Mouse (Mus musculus) forebrain, postnatal 0 days (tissue): ENCODE measurements at regions not wholly inside any gene's neighbourhood (a gene's known extent, or its start where the extent isn't known, plus 50 kb on each side); places are given as distances from the start of the nearest gene placed in this dataset.

Experiments used
- ATAC-seq: fragments of 200-750 bp; cut with Nextera tagmentation; 2 replicates; pipeline ENCODE4 v1.8.0; 2017; ENCODE audit warnings: mild to moderate bottlenecking, moderate library complexity
- DNase-seq: peaks from one replicate; pipeline ENCODE4 v3.0.0-alpha.2; 2015
- H3K27ac ChIP-seq: fragments of 300-500 bp; sonication (generic); 2 replicates; pipeline ENCODE4 v1.5.1; 2014; ENCODE audit warnings: low read depth, mild to moderate bottlenecking, antibody characterized with exemption, low read length, moderate library complexity, mixed read lengths
- H3K27me3 ChIP-seq: fragments of 300-500 bp; sonication (generic); 2 replicates; pipeline ENCODE4 v1.6.1; 2014; ENCODE audit warnings: mild to moderate bottlenecking, low read length, mixed read lengths; ENCODE audit not compliant: insufficient read depth
- H3K36me3 ChIP-seq: fragments of 300-500 bp; sonication (generic); 2 replicates; pipeline ENCODE4 v1.6.1; 2014; ENCODE audit warnings: mild to moderate bottlenecking, moderate library complexity; ENCODE audit not compliant: insufficient read depth
- H3K4me1 ChIP-seq: fragments of 300-500 bp; sonication (generic); 2 replicates; pipeline ENCODE4 v1.6.1; 2014; ENCODE audit warnings: antibody characterized with exemption; ENCODE audit not compliant: insufficient read depth
- H3K4me2 ChIP-seq: fragments of 300-500 bp; sonication (generic); 2 replicates; pipeline ENCODE4 v1.6.1; 2014; ENCODE audit warnings: low read depth, mild to moderate bottlenecking, moderate library complexity
- H3K4me3 ChIP-seq: fragments of 300-500 bp; sonication (generic); 2 replicates; pipeline ENCODE4 v1.5.1; 2014; ENCODE audit warnings: low read depth, low read length, mixed read lengths
- H3K9ac ChIP-seq: fragments of 300-500 bp; sonication (generic); 2 replicates; pipeline ENCODE4 v1.6.1; 2014; ENCODE audit warnings: mild to moderate bottlenecking
- H3K9me3 ChIP-seq: fragments of 300-500 bp; sonication (generic); 2 replicates; pipeline ENCODE4 v1.6.1; 2016; ENCODE audit warnings: low read length
- CTCF ChIP-seq: sonication (generic); IDR thresholded peaks from 2 replicates; pipeline ENCODE4 v1.5.1; 2016; ENCODE audit warnings: antibody characterized with exemption, control low read depth, low read depth
- WGBS: fragments of 180-500 bp; shearing (Covaris S2); extraction: QIAGEN DNeasy Blood & Tissue Kit; methylation state at CpG from one replicate; pipeline ENCODE4 v1.1.7; 2014; 5-methylcytosine and 5-hydroxymethylcytosine counted together

- Histone ChIP-seq H3K4me1 (no peaks in the 10 kb centered on the region), H3K27me3 (no peaks in the 10 kb centered on the region), H3K9ac (no peak overlapping the region), H3K27ac (no peak overlapping the region), H3K4me3 (no peak overlapping the region), H3K4me2 (no peak overlapping the region), H3K36me3 (no peaks in the 10 kb centered on the region), H3K9me3 (no peaks in the 10 kb centered on the region)
- no peak for ATAC-seq
- 51% methylated on average over 4 of the region's 4 CpGs for WGBS
- no peak for DNase-seq
- no peak for TF ChIP-seq CTCF
These were observed 225.9 kb downstream of the Zfp326 start for GRCm38 (mm10) chr5:106102255-106102654.

- DNase-seq, result peak; percentile 65
- WGBS, result 62% methylated on average over 8 of the region's 8 CpGs
These were observed 222.5 kb downstream of the Zfp326 start for GRCm38 (mm10) chr5:106098887-106099286.

DNA sequence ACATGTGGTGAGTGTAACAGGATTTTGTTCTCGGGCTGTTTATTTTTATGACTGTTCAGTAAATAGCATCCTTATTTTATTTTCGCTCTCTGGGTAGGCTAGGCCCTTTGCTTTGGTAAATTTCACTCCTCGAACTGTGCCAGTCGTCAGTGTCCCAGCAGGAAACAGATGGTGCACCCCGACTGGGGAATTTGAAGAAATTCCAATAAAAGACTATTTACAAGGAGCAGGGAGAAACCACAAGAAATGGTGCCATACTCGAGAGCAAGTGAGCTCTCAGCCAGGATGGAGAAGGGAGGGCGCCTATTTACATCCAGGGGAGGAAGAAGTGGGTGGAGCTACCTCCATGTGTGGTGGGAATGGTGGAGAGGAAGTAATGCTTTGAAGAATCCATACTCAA is 213.0 kb downstream of the Zfp326 start:
- 50% methylated on average over 7 of the region's 7 CpGs for WGBS
- peak; percentile 49 for DNase-seq
- H3K27me3 ChIP-seq, result no peaks in the 10 kb centered on the region
- H3K4me1 ChIP-seq, result no peaks in the 10 kb centered on the region
- H3K4me3 ChIP-seq, result no peak overlapping the region
- H3K9ac ChIP-seq, result no peak overlapping the region
- peak; percentile 42; the same call in 1 of the 2 replicates for ATAC-seq
- no peak for TF ChIP-seq CTCF
- no peaks in the 10 kb centered on the region for H3K36me3 ChIP-seq
- no peaks in the 10 kb centered on the region for H3K9me3 ChIP-seq
- H3K4me2 ChIP-seq, result no peak overlapping the region
- H3K27ac ChIP-seq, result no peak overlapping the region

More at GRCm38 (mm10) chr5:106098887-106099286, 222.5 kb downstream of the Zfp326 start:
- Histone ChIP-seq H3K4me1 (no peaks in the 10 kb centered on the region), H3K4me2 (no peak overlapping the region), H3K4me3 (no peak overlapping the region), H3K27ac (no peak overlapping the region), H3K36me3 (no peaks in the 10 kb centered on the region), H3K9me3 (no peaks in the 10 kb centered on the region), H3K9ac (no peak overlapping the region), H3K27me3 (no peaks in the 10 kb centered on the region)
- ATAC-seq, result no peak
- TF ChIP-seq CTCF, result no peak

DNA sequence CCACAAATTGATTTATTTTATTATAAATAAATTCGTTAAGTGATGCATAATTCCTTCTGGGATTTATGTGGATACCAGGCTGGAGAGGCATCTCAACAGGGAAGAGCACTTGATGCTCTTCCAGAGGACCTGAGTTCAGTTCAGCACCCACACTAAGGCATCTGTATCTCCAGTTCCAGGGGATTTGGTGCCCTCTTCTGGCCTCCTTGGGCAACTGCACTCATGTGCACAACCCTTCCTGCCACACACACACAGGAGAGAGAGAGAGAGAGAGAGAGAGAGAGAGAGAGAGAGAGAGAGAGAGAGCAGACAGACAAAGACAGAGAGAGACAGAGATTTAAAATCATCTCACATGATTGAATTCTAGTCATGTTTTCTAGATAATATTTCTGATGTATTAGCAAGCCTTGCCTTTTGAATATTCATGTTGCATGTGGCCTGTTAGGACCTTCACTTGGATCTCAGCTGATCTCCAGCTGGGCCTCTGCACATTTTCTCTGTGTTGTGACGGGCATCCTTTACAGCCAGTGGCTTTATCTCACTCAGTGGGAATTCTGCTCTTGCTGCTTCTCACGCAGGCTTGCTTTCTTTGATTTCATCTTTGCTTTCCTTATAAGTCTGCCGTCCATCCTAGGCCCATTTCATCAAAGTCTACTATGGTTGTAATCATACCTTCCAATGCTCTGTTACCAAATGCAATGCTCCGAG is 212.3 kb downstream of the Zfp326 start:
- H3K36me3 ChIP-seq, result no peaks in the 10 kb centered on the region
- ATAC-seq (no peak), DNase-seq (no peak)
- H3K9me3 ChIP-seq, result no peaks in the 10 kb centered on the region
- no peaks in the 10 kb centered on the region for H3K4me1 ChIP-seq
- 66% methylated on average over 5 of the region's 5 CpGs for WGBS
- H3K27me3 ChIP-seq, result no peaks in the 10 kb centered on the region
- peak; percentile 29; the same call in 1 of the 2 replicates for TF ChIP-seq CTCF
- no peak overlapping the region for H3K4me2 ChIP-seq
- H3K4me3 ChIP-seq, result no peak overlapping the region
- H3K27ac ChIP-seq, result no peak overlapping the region
- H3K9ac ChIP-seq, result no peak overlapping the region

DNA sequence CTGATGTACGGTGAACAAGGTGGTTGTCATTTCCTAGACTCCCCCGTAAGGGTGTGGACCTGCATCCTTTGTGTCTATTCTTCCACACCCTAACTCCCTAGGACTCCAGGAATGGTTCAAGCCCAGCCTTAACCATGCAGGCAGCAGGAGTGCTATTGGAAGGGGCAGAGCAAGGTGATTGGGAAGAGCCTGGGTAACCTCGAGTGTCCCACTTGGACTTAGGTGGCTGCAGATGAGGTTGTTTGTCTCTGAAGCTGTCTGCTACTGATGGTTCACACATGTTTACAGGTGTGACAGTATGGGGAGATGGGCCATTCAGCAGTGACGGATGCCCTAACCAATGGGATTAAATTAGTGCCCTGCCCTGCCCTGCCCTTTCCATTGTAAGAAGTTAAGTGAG is 207.4 kb downstream of the Zfp326 start:
- ATAC-seq (no peak), DNase-seq (no peak)
- Histone ChIP-seq H3K4me3 (no peak overlapping the region), H3K27me3 (no peaks in the 10 kb centered on the region), H3K36me3 (no peaks in the 10 kb centered on the region), H3K9ac (no peak overlapping the region), H3K9me3 (no peaks in the 10 kb centered on the region), H3K4me1 (no peaks in the 10 kb centered on the region), H3K27ac (no peak overlapping the region), H3K4me2 (no peak overlapping the region)
- no peak for TF ChIP-seq CTCF
- WGBS, result 88% methylated on average over 4 of the region's 4 CpGs

- Histone ChIP-seq H3K4me2 (no peak overlapping the region), H3K4me3 (no peak overlapping the region), H3K4me1 (no peaks in the 10 kb centered on the region), H3K27ac (no peak overlapping the region), H3K9me3 (no peaks in the 10 kb centered on the region), H3K9ac (no peak overlapping the region), H3K27me3 (no peaks in the 10 kb centered on the region), H3K36me3 (no peaks in the 10 kb centered on the region)
- DNase-seq (no peak), ATAC-seq (no peak)
- no peak for TF ChIP-seq CTCF
- WGBS, result 75% methylated on average over 7 of the region's 7 CpGs
These were observed 206.5 kb downstream of the Zfp326 start for GRCm38 (mm10) chr5:106082891-106083290.

DNA sequence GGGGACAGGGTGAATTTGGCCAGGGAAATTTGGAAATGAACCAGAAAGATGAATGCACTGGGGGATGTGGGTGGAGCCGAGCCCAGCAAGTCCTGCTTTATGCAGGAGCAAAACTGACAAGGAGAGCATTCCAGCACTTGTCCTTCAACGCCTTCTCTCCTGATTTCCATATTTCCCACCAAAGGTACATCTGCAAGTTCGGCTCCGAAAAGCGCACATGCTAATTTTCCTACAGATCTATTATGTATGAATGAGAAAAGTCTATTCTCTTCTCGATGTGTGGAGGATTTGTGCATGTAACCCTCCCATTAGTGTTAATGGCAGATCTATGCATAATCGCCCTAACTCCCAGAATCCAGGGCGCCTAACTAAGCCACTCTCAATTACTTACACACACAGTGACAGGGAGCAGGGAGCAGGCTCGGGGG is 190.8 kb downstream of the Zfp326 start:
- DNase-seq, result no peak
- Histone ChIP-seq H3K9me3 (peaks cover 8% of the 10 kb centered on the region; the same call in 1 of the 2 replicates), H3K36me3 (no peaks in the 10 kb centered on the region), H3K4me1 (no peaks in the 10 kb centered on the region), H3K9ac (no peak overlapping the region), H3K4me3 (no peak overlapping the region), H3K4me2 (no peak overlapping the region), H3K27me3 (no peaks in the 10 kb centered on the region), H3K27ac (no peak overlapping the region)
- TF ChIP-seq CTCF, result no peak
- 20% methylated on average over 9 of the region's 9 CpGs for WGBS
- no peak for ATAC-seq
